Mouse (Mus musculus): ENCODE measurements around the gene Hnrnpul2. TPM values are rescaled to one million over a fixed set of nuclear protein-coding genes. Genes with fewer than 3 reads are reported as not detected.

The Hnrnpul2 gene
- polyA plus RNA-seq (2015; fragmentation: Nextera tagmentation; extraction: Ambion mirVana): 6.0 and 7.1 TPM in 2 replicates

GRCm38 (mm10) chr19:8819596-8820423 is at the start of gene Hnrnpul2:
Gene Hnrnpul2, plus strand, starts transcription at chr19:8820010.
- ATAC-seq (ENCODE audit: insufficient number of reproducible peaks, low FRiP score, low TSS enrichment, low read depth): peak; percentile 96
- H3K4me3 ChIP-seq (replicated peaks): peak within 1 kb of the TSS; percentile 99
- H3K27ac ChIP-seq (replicated peaks): peak within 1 kb of the TSS; percentile 100
- WGBS: under 1% methylated on average over 81 of the region's 83 CpGs
- no peaks in the 10 kb centered on the region for H3K9me3 ChIP-seq (replicated peaks)
- H3K4me2 ChIP-seq (replicated peaks): peak within 1 kb of the TSS; percentile 90
- peaks cover 41% of the 10 kb centered on the region for H3K4me1 ChIP-seq
- peaks cover 42% of the 10 kb centered on the region for H3K36me3 ChIP-seq
- peak within 1 kb of the TSS; percentile 95 for H3K9ac ChIP-seq
- H3K27me3 ChIP-seq: no peaks in the 10 kb centered on the region

GRCm38 (mm10) chr19:8770567-8771270 is 49.1 kb upstream of the Hnrnpul2 start, which contains the start of gene Tmem223:
Gene Tmem223, plus strand, starts transcription at chr19:8770996.
- Histone ChIP-seq H3K27ac (replicated peaks) (peak within 1 kb of the TSS; percentile 94), H3K4me3 (replicated peaks) (peak within 1 kb of the TSS; percentile 69), H3K4me2 (replicated peaks) (peak within 1 kb of the TSS; percentile 67), H3K9ac (peak within 1 kb of the TSS; percentile 85), H3K9me3 (replicated peaks) (no peaks in the 10 kb centered on the region), H3K36me3 (peaks cover 55% of the 10 kb centered on the region), H3K4me1 (peaks cover 25% of the 10 kb centered on the region), H3K27me3 (no peaks in the 10 kb centered on the region)
- WGBS: 14% methylated on average over 29 of the region's 29 CpGs
- no peak for ATAC-seq (ENCODE audit: insufficient number of reproducible peaks, low FRiP score, low TSS enrichment, low read depth)

- H3K27ac ChIP-seq (replicated peaks): peak overlapping the region; percentile 99
- ATAC-seq (ENCODE audit: insufficient number of reproducible peaks, low FRiP score, low TSS enrichment, low read depth): no peak
- H3K9ac ChIP-seq: 0 out of 2 replicates have a peak overlapping the region, but pooled peaks have one; percentile 1
- H3K36me3 ChIP-seq: peaks cover 36% of the 10 kb centered on the region
- WGBS: 83% methylated on average over 5 of the region's 5 CpGs
- H3K4me1 ChIP-seq: peaks cover 25% of the 10 kb centered on the region
- no peaks in the 10 kb centered on the region for H3K9me3 ChIP-seq (replicated peaks)
- no peaks in the 10 kb centered on the region for H3K27me3 ChIP-seq
- peak overlapping the region; percentile 88 for H3K4me2 ChIP-seq (replicated peaks)
- peak overlapping the region; percentile 78 for H3K4me3 ChIP-seq (replicated peaks)
These were observed 46.8 kb upstream of the Hnrnpul2 start for GRCm38 (mm10) chr19:8772996-8773395.

GRCm38 (mm10) chr19:8773409-8773808 is 46.4 kb upstream of the Hnrnpul2 start:
- Histone ChIP-seq H3K9me3 (replicated peaks) (no peaks in the 10 kb centered on the region), H3K4me2 (replicated peaks) (peak overlapping the region; percentile 88), H3K9ac (peak overlapping the region; percentile 95; the same call in 1 of the 2 replicates), H3K4me1 (peaks cover 25% of the 10 kb centered on the region), H3K27me3 (no peaks in the 10 kb centered on the region), H3K4me3 (replicated peaks) (peak overlapping the region; percentile 78), H3K27ac (replicated peaks) (peak overlapping the region; percentile 99), H3K36me3 (peaks cover 35% of the 10 kb centered on the region)
- ATAC-seq (ENCODE audit: insufficient number of reproducible peaks, low FRiP score, low TSS enrichment, low read depth): no peak
- WGBS: 55% methylated on average over 6 of the region's 6 CpGs

- no peaks in the 10 kb centered on the region for H3K9me3 ChIP-seq (replicated peaks)
- peaks cover 25% of the 10 kb centered on the region for H3K4me1 ChIP-seq
- H3K36me3 ChIP-seq: peaks cover 33% of the 10 kb centered on the region
- no peaks in the 10 kb centered on the region for H3K27me3 ChIP-seq
- ATAC-seq (ENCODE audit: insufficient number of reproducible peaks, low FRiP score, low TSS enrichment, low read depth): peak; percentile 93
- H3K4me3 ChIP-seq (replicated peaks): peak within 1 kb of the TSS; percentile 78
- peak within 1 kb of the TSS; percentile 99 for H3K27ac ChIP-seq (replicated peaks)
- peak within 1 kb of the TSS; percentile 88 for H3K4me2 ChIP-seq (replicated peaks)
- under 1% methylated on average over 68 of the region's 68 CpGs for WGBS
- H3K9ac ChIP-seq: peak within 1 kb of the TSS; percentile 95
These were observed 45.5 kb upstream of the Hnrnpul2 start, which contains the start of gene Tmem179b for GRCm38 (mm10) chr19:8774086-8774835. Gene Tmem179b, minus strand, starts transcription at chr19:8774467.

GRCm38 (mm10) chr19:8774951-8775421 is 44.8 kb upstream of the Hnrnpul2 start:
- Histone ChIP-seq H3K9me3 (replicated peaks) (no peaks in the 10 kb centered on the region), H3K9ac (peak overlapping the region; percentile 95), H3K27ac (replicated peaks) (peak overlapping the region; percentile 99), H3K4me3 (replicated peaks) (peak overlapping the region; percentile 78), H3K4me1 (peaks cover 25% of the 10 kb centered on the region), H3K4me2 (replicated peaks) (peak overlapping the region; percentile 88), H3K36me3 (peaks cover 30% of the 10 kb centered on the region), H3K27me3 (no peaks in the 10 kb centered on the region)
- peak; percentile 22 for ATAC-seq (ENCODE audit: insufficient number of reproducible peaks, low FRiP score, low TSS enrichment, low read depth)
- WGBS: 4% methylated on average over 20 of the region's 20 CpGs

GRCm38 (mm10) chr19:8786008-8786781 is 33.6 kb upstream of the Hnrnpul2 start, which contains the start of gene Taf6l:
Gene Taf6l, minus strand, starts transcription at chr19:8786417.
- under 1% methylated on average over 32 of the region's 32 CpGs for WGBS

GRCm38 (mm10) chr19:8788521-8788920 is 31.3 kb upstream of the Hnrnpul2 start:
- Histone ChIP-seq H3K4me3 (replicated peaks) (no peak overlapping the region), H3K4me1 (peaks cover 10% of the 10 kb centered on the region), H3K27ac (replicated peaks) (no peak overlapping the region), H3K27me3 (no peaks in the 10 kb centered on the region), H3K9me3 (replicated peaks) (no peaks in the 10 kb centered on the region), H3K36me3 (peaks cover 25% of the 10 kb centered on the region), H3K4me2 (replicated peaks) (no peak overlapping the region), H3K9ac (no peak overlapping the region)
- WGBS: 24% methylated on average over 3 of the region's 3 CpGs
- ATAC-seq (ENCODE audit: insufficient number of reproducible peaks, low FRiP score, low TSS enrichment, low read depth): no peak

More at GRCm38 (mm10) chr19:8786008-8786781, 33.6 kb upstream of the Hnrnpul2 start, which contains the start of gene Taf6l:
- peak within 1 kb of the TSS; percentile 65 for H3K9ac ChIP-seq
- ATAC-seq (ENCODE audit: insufficient number of reproducible peaks, low FRiP score, low TSS enrichment, low read depth): peak; percentile 98
- H3K36me3 ChIP-seq: peaks cover 34% of the 10 kb centered on the region
- no peaks in the 10 kb centered on the region for H3K9me3 ChIP-seq (replicated peaks)
- H3K27me3 ChIP-seq: no peaks in the 10 kb centered on the region
- H3K27ac ChIP-seq (replicated peaks): peak within 1 kb of the TSS; percentile 90
- H3K4me1 ChIP-seq: peaks cover 10% of the 10 kb centered on the region
- peak within 1 kb of the TSS; percentile 72 for H3K4me2 ChIP-seq (replicated peaks)
- peak within 1 kb of the TSS; percentile 81 for H3K4me3 ChIP-seq (replicated peaks)

GRCm38 (mm10) chr19:8789171-8789570 is 30.6 kb upstream of the Hnrnpul2 start:
- 53% methylated on average over 1 of the region's 1 CpGs for WGBS
- H3K4me2 ChIP-seq (replicated peaks): no peak overlapping the region
- peaks cover 10% of the 10 kb centered on the region for H3K4me1 ChIP-seq
- no peak overlapping the region for H3K9ac ChIP-seq
- no peaks in the 10 kb centered on the region for H3K27me3 ChIP-seq
- peaks cover 28% of the 10 kb centered on the region for H3K36me3 ChIP-seq
- no peaks in the 10 kb centered on the region for H3K9me3 ChIP-seq (replicated peaks)
- no peak overlapping the region for H3K27ac ChIP-seq (replicated peaks)
- ATAC-seq (ENCODE audit: insufficient number of reproducible peaks, low FRiP score, low TSS enrichment, low read depth): no peak
- H3K4me3 ChIP-seq (replicated peaks): no peak overlapping the region

GRCm38 (mm10) chr19:8790171-8790570 is 29.6 kb upstream of the Hnrnpul2 start:
- Histone ChIP-seq H3K4me2 (replicated peaks) (no peak overlapping the region), H3K4me3 (replicated peaks) (no peak overlapping the region), H3K9ac (no peak overlapping the region), H3K4me1 (peaks cover 7% of the 10 kb centered on the region), H3K27me3 (no peaks in the 10 kb centered on the region), H3K9me3 (replicated peaks) (no peaks in the 10 kb centered on the region), H3K36me3 (peaks cover 38% of the 10 kb centered on the region), H3K27ac (replicated peaks) (no peak overlapping the region)
- ATAC-seq (ENCODE audit: insufficient number of reproducible peaks, low FRiP score, low TSS enrichment, low read depth): no peak
- WGBS: 80% methylated on average over 7 of the region's 7 CpGs
